Mouse (Mus musculus) C2C12 (cell line): ENCODE measurements around the gene Spic.

Experiments used
- CTCF ChIP-seq: IDR thresholded peaks from one replicate; pipeline ENCODE4 v1.5.1; 2011; ENCODE audit not compliant: control insufficient read depth, insufficient read depth, insufficient read length
- MAX ChIP-seq: IDR thresholded peaks from one replicate; pipeline ENCODE4 v1.6.1; 2011; ENCODE audit warnings: mild to moderate bottlenecking, control low read depth

DNA sequence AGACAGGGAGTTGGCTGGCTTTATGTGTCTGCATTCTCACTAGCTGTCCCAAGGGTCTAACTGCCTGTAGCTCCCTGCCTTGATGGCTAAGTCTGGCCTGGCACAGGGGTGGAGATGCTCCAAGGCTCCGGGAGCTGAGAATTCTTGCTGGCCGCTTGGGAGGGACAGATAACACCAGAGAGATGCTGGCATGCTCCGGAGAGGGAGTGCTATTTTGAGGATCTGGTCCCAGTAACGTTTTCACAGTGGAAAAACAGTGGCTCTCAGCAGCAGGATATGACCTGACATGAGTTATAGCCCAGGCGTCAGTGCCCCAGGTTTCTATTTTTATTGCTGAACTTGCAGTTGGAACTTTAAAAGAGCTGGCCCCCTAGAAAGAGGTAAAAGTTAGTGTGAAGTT is 39.4 kb downstream of the Spic start:
- TF ChIP-seq MAX (no peak), CTCF (no peak)
